In the genomic region with DNA sequence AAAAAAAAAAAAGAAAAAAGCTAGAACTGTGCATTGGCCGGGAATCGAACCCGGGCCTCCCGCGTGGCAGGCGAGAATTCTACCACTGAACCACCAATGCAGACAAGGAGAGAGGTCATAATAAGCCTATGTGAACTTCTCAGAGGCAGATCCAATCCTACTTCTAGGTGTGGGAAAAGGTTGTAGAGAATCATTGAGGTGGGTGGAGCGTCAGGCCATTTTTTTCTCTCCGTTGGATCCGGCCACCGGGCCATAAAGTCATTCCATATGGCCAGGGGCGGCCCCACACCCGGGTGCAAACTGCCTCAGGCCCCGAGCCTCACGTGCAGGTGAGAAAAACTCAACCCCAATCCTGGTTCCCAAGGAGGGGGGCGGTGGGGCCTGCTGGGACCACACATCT, we compare ENCODE assay signal across 8 mouse cellular contexts. TPM values are rescaled to one million over a fixed set of nuclear protein-coding genes. Genes with fewer than 3 reads are reported as not detected.
DNase-seq lines count a peak whose midpoint lies in the region; ATAC-seq and TF ChIP-seq lines count a peak whose summit lies in the region.

No protein-coding gene starts in this region.

- no peaks in the 10 kb centered on the region for H3K27me3 ChIP-seq in embryonic facial prominence, embryonic 14.5 days (replicated peaks; ENCODE audit: control insufficient read depth, insufficient read depth, low read length)
- H3K27me3 ChIP-seq in heart, embryonic 13.5 days (replicated peaks) = no peaks in the 10 kb centered on the region; the same call in 1 of the 2 replicates
- H3K27me3 ChIP-seq in kidney, postnatal 0 days (ENCODE audit: insufficient read depth, low read length) = no peaks in the 10 kb centered on the region
- peaks cover 38% of the 10 kb centered on the region for H3K27me3 ChIP-seq in liver, embryonic 14.5 days (ENCODE audit: control insufficient read depth, insufficient read depth, low read length)
- no peaks in the 10 kb centered on the region for H3K27me3 ChIP-seq in stomach, embryonic 16.5 days (ENCODE audit: control insufficient read depth, insufficient read depth, low read length)

- H3K4me3 ChIP-seq in embryonic facial prominence, embryonic 14.5 days (ENCODE audit: low read depth, low read length) = peak overlapping the region; percentile 84
- peak overlapping the region; percentile 89 for H3K4me3 ChIP-seq in heart, embryonic 13.5 days
- peak overlapping the region; percentile 80 for H3K4me3 ChIP-seq in kidney, postnatal 0 days (replicated peaks; ENCODE audit: low read depth, low read length)
- peak overlapping the region; percentile 10 to 68; a peak in 3 of 4 replicates for H3K4me3 ChIP-seq in liver, embryonic 14.5 days (ENCODE audit: insufficient read depth in 1 of 2, low read depth in 2 of 2, low read length in 2 of 2)
- H3K4me3 ChIP-seq in stomach, embryonic 16.5 days (replicated peaks; ENCODE audit: low read length) = peak overlapping the region; percentile 66

- no peaks in the 10 kb centered on the region for H3K36me3 ChIP-seq in embryonic facial prominence, embryonic 14.5 days (ENCODE audit: control insufficient read depth, insufficient read depth, low read length)
- no peaks in the 10 kb centered on the region for H3K36me3 ChIP-seq in heart, embryonic 13.5 days
- H3K36me3 ChIP-seq in kidney, postnatal 0 days (ENCODE audit: insufficient read depth, low read length) = no peaks in the 10 kb centered on the region
- H3K36me3 ChIP-seq in liver, embryonic 14.5 days (replicated peaks; ENCODE audit: control insufficient read depth, insufficient read depth, low read depth) = no peaks in the 10 kb centered on the region
- H3K36me3 ChIP-seq in stomach, embryonic 16.5 days (ENCODE audit: control insufficient read depth, insufficient read depth, low read length) = no peaks in the 10 kb centered on the region

- TF ChIP-seq EP300 in liver, embryonic 14.5 days (IDR thresholded peaks at IDR 0.05; ENCODE audit: low read depth) = 0 out of 2 replicates have a peak, but pooled peaks have one; percentile 29

- H3K4me2 ChIP-seq in embryonic facial prominence, embryonic 14.5 days (ENCODE audit: low read depth, low read length) = peak overlapping the region; percentile 99
- peak overlapping the region; percentile 98 for H3K4me2 ChIP-seq in heart, embryonic 13.5 days
- peak overlapping the region; percentile 95 for H3K4me2 ChIP-seq in kidney, postnatal 0 days (ENCODE audit: low read length)
- H3K4me2 ChIP-seq in liver, embryonic 14.5 days (ENCODE audit: low read depth) = peak overlapping the region; percentile 96
- peak overlapping the region; percentile 95 for H3K4me2 ChIP-seq in stomach, embryonic 16.5 days (ENCODE audit: low read depth, low read length)

- H3K27ac ChIP-seq in embryonic facial prominence, embryonic 14.5 days (replicated peaks; ENCODE audit: low read depth, low read length) = peak overlapping the region; percentile 78; the same call in 1 of the 2 replicates
- H3K27ac ChIP-seq in heart, embryonic 13.5 days (replicated peaks) = peak overlapping the region; percentile 92; the same call in 1 of the 2 replicates
- no peak overlapping the region for H3K27ac ChIP-seq in kidney, postnatal 0 days
- H3K27ac ChIP-seq in liver, embryonic 14.5 days = no peak overlapping the region
- no peak overlapping the region; the same call in 1 of the 2 replicates for H3K27ac ChIP-seq in stomach, embryonic 16.5 days (ENCODE audit: low read length)

- no peaks in the 10 kb centered on the region for H3K9me3 ChIP-seq in embryonic facial prominence, embryonic 14.5 days (ENCODE audit: control insufficient read depth, low read length)
- H3K9me3 ChIP-seq in heart, embryonic 13.5 days = no peaks in the 10 kb centered on the region
- H3K9me3 ChIP-seq in kidney, postnatal 0 days (replicated peaks; ENCODE audit: low read length) = no peaks in the 10 kb centered on the region
- H3K9me3 ChIP-seq in liver, embryonic 14.5 days (ENCODE audit: control insufficient read depth, low read length) = no peaks in the 10 kb centered on the region
- H3K9me3 ChIP-seq in stomach, embryonic 16.5 days (replicated peaks; ENCODE audit: control insufficient read depth, low read length) = no peaks in the 10 kb centered on the region

- H3K9ac ChIP-seq in embryonic facial prominence, embryonic 14.5 days (ENCODE audit: low read depth, low read length) = peak overlapping the region; percentile 81; the same call in 1 of the 2 replicates
- peak overlapping the region; percentile 88 for H3K9ac ChIP-seq in heart, embryonic 13.5 days
- H3K9ac ChIP-seq in kidney, postnatal 0 days (ENCODE audit: low read depth, low read length) = no peak overlapping the region
- H3K9ac ChIP-seq in liver, embryonic 14.5 days (replicated peaks) = no peak overlapping the region; the same call in 1 of the 2 replicates
- H3K9ac ChIP-seq in stomach, embryonic 16.5 days (ENCODE audit: low read length) = 0 out of 2 replicates have a peak overlapping the region, but pooled peaks have one; percentile 23

- ATAC-seq in embryonic facial prominence, embryonic 14.5 days (ENCODE audit: low read depth) = 0 out of 2 replicates have a peak, but pooled peaks have one; percentile 10
- ATAC-seq in heart, embryonic 13.5 days (ENCODE audit: extremely low read depth, insufficient number of reproducible peaks, low FRiP score, low TSS enrichment) = no peak
- ATAC-seq in kidney, postnatal 0 days (replicated peaks; ENCODE audit: low FRiP score, low read depth) = no peak; the same call in 1 of the 2 replicates
- peak; percentile 33; the same call in 1 of the 2 replicates for ATAC-seq in liver, embryonic 14.5 days (ENCODE audit: insufficient read depth)
- no peak for ATAC-seq in stomach, embryonic 16.5 days (ENCODE audit: insufficient read depth, low FRiP score)

- peaks cover 21% of the 10 kb centered on the region for H3K4me1 ChIP-seq in embryonic facial prominence, embryonic 14.5 days (ENCODE audit: control insufficient read depth, insufficient read depth, low read length)
- H3K4me1 ChIP-seq in heart, embryonic 13.5 days = peaks cover 43% of the 10 kb centered on the region
- peaks cover 12% of the 10 kb centered on the region for H3K4me1 ChIP-seq in kidney, postnatal 0 days (replicated peaks; ENCODE audit: insufficient read depth, low read length)
- H3K4me1 ChIP-seq in liver, embryonic 14.5 days (replicated peaks; ENCODE audit: control insufficient read depth in 2 of 2, insufficient read depth in 2 of 2, low read length in 1 of 2) = peaks cover 12 to 17% of the 10 kb centered on the region in 2 experiments
- H3K4me1 ChIP-seq in stomach, embryonic 16.5 days (ENCODE audit: control insufficient read depth, insufficient read depth, low read length) = peaks cover 21% of the 10 kb centered on the region

- DNase-seq in 3T3-L1 (ENCODE audit: low read depth, low spot score) = peak; percentile 94
- peak; percentile 93 for DNase-seq in adrenal gland, postnatal 10 days
- peak; percentile 81 for DNase-seq in embryonic facial prominence, embryonic 14.5 days (ENCODE audit: low spot score)
- peak; percentile 89 for DNase-seq in kidney, postnatal 0 days (ENCODE audit: low spot score)
- peak; percentile 72 to 82 (median 73) for DNase-seq in liver, embryonic 14.5 days (ENCODE audit: low read depth in 3 of 3, low spot score in 3 of 3)
- DNase-seq in neural tube, embryonic 10.5 days (ENCODE audit: extremely low spot score, low spot score) = peak; percentile 92

- no peak for TF ChIP-seq CTCF in kidney, postnatal 0 days (IDR thresholded peaks at IDR 0.05; ENCODE audit: low read depth)
- TF ChIP-seq CTCF in liver, embryonic 14.5 days (IDR thresholded peaks at IDR 0.05; ENCODE audit: low read depth) = no peak

- 2% methylated on average over 15 of the region's 15 CpGs for WGBS in embryonic facial prominence, embryonic 14.5 days
- WGBS in heart, embryonic 13.5 days = under 1% methylated on average over 15 of the region's 15 CpGs
- 0% methylated on average over 15 of the region's 15 CpGs for WGBS in kidney, postnatal 0 days
- 1% methylated on average over 15 of the region's 15 CpGs for WGBS in liver, embryonic 14.5 days (ENCODE audit: insufficient replicate concordance)
- 2% methylated on average over 15 of the region's 15 CpGs for WGBS in stomach, embryonic 16.5 days

RNA-seq across cellular contexts. Expression of gene Hes7, which starts 1.4 kb away (rescaled TPM):
- total RNA-seq in adrenal gland, postnatal 10 days (2021) = under 1 TPM; 0.18 to 0.36 TPM
- 0.21 and 0.45 TPM in 2 replicates for polyA plus RNA-seq in embryonic facial prominence, embryonic 14.5 days (2014; fragmentation: Nextera tagmentation; extraction: Ambion mirVana)
- polyA plus RNA-seq in heart, embryonic 13.5 days (2015; fragmentation: Nextera tagmentation; extraction: Ambion mirVana) = 0.47 and 0.67 TPM in 2 replicates
- polyA plus RNA-seq in kidney, postnatal 0 days (2015; fragmentation: Nextera tagmentation; extraction: Ambion mirVana) = 0.42 and 0.50 TPM in 2 replicates
- polyA plus RNA-seq in liver, embryonic 14.5 days (2012; rRNA removed) = 0.08 and 0.12 TPM in 2 replicates
- 0.05 TPM in 1 of 2 replicates, not detected in the other for polyA plus RNA-seq in liver, embryonic 14.5 days (2014; fragmentation: Nextera tagmentation; extraction: Ambion mirVana)
- 0.40 and 0.69 TPM in 2 replicates for polyA plus RNA-seq in stomach, embryonic 16.5 days (2015; fragmentation: Nextera tagmentation; extraction: Ambion mirVana)

RNA-seq across cellular contexts. Expression of gene 9130213A22Rik, which starts 3.6 kb away (rescaled TPM):
- total RNA-seq in adrenal gland, postnatal 10 days (2021) = under 1 TPM; 0.48 to 0.66 TPM
- 0.14 and 0.63 TPM in 2 replicates for polyA plus RNA-seq in embryonic facial prominence, embryonic 14.5 days (2014; fragmentation: Nextera tagmentation; extraction: Ambion mirVana)
- 0.41 and 0.60 TPM in 2 replicates for polyA plus RNA-seq in heart, embryonic 13.5 days (2015; fragmentation: Nextera tagmentation; extraction: Ambion mirVana)
- 0.25 and 0.31 TPM in 2 replicates for polyA plus RNA-seq in kidney, postnatal 0 days (2015; fragmentation: Nextera tagmentation; extraction: Ambion mirVana)
- polyA plus RNA-seq in liver, embryonic 14.5 days (2012; rRNA removed) = 0.05 and 0.08 TPM in 2 replicates
- polyA plus RNA-seq in liver, embryonic 14.5 days (2014; fragmentation: Nextera tagmentation; extraction: Ambion mirVana) = not detected in 2 replicates
- 0.27 and 0.61 TPM in 2 replicates for polyA plus RNA-seq in stomach, embryonic 16.5 days (2015; fragmentation: Nextera tagmentation; extraction: Ambion mirVana)

RNA-seq across cellular contexts. Expression of gene Aloxe3, which starts 6.9 kb away (rescaled TPM):
- under 1 TPM; 0.60 to 0.76 TPM for total RNA-seq in adrenal gland, postnatal 10 days (2021)
- polyA plus RNA-seq in embryonic facial prominence, embryonic 14.5 days (2014; fragmentation: Nextera tagmentation; extraction: Ambion mirVana) = 0.39 and 1.9 TPM in 2 replicates
- 0.13 and 0.14 TPM in 2 replicates for polyA plus RNA-seq in heart, embryonic 13.5 days (2015; fragmentation: Nextera tagmentation; extraction: Ambion mirVana)
- polyA plus RNA-seq in kidney, postnatal 0 days (2015; fragmentation: Nextera tagmentation; extraction: Ambion mirVana) = 0.54 and 0.69 TPM in 2 replicates
- polyA plus RNA-seq in liver, embryonic 14.5 days (2012; rRNA removed) = 0.05 and 0.38 TPM in 2 replicates
- 0.15 TPM in 1 of 2 replicates, not detected in the other for polyA plus RNA-seq in liver, embryonic 14.5 days (2014; fragmentation: Nextera tagmentation; extraction: Ambion mirVana)
- polyA plus RNA-seq in stomach, embryonic 16.5 days (2015; fragmentation: Nextera tagmentation; extraction: Ambion mirVana) = 2.0 and 5.4 TPM in 2 replicates

RNA-seq across cellular contexts. Expression of gene Per1, which starts 23.7 kb away (rescaled TPM):
- 100 to 1,000 TPM in 1 of 2 experiments, 10 to 100 TPM in 1; 63.1 to 157 TPM for total RNA-seq in adrenal gland, postnatal 10 days (2021)
- 21.5 and 28.2 TPM in 2 replicates for polyA plus RNA-seq in embryonic facial prominence, embryonic 14.5 days (2014; fragmentation: Nextera tagmentation; extraction: Ambion mirVana)
- polyA plus RNA-seq in heart, embryonic 13.5 days (2015; fragmentation: Nextera tagmentation; extraction: Ambion mirVana) = 8.6 and 9.0 TPM in 2 replicates
- polyA plus RNA-seq in kidney, postnatal 0 days (2015; fragmentation: Nextera tagmentation; extraction: Ambion mirVana) = 7.4 and 9.9 TPM in 2 replicates
- 1.8 and 1.9 TPM in 2 replicates for polyA plus RNA-seq in liver, embryonic 14.5 days (2012; rRNA removed)
- polyA plus RNA-seq in liver, embryonic 14.5 days (2014; fragmentation: Nextera tagmentation; extraction: Ambion mirVana) = 3.0 and 4.2 TPM in 2 replicates
- 21.8 and 22.3 TPM in 2 replicates for polyA plus RNA-seq in stomach, embryonic 16.5 days (2015; fragmentation: Nextera tagmentation; extraction: Ambion mirVana)

RNA-seq across cellular contexts. Expression of gene Vamp2, which starts 30.5 kb away (rescaled TPM):
- total RNA-seq in adrenal gland, postnatal 10 days (2021) = 100 to 1,000 TPM; 104 to 143 TPM
- 89.1 and 97.0 TPM in 2 replicates for polyA plus RNA-seq in embryonic facial prominence, embryonic 14.5 days (2014; fragmentation: Nextera tagmentation; extraction: Ambion mirVana)
- 79.5 and 82.1 TPM in 2 replicates for polyA plus RNA-seq in heart, embryonic 13.5 days (2015; fragmentation: Nextera tagmentation; extraction: Ambion mirVana)
- 66.7 and 67.7 TPM in 2 replicates for polyA plus RNA-seq in kidney, postnatal 0 days (2015; fragmentation: Nextera tagmentation; extraction: Ambion mirVana)
- polyA plus RNA-seq in liver, embryonic 14.5 days (2012; rRNA removed) = 23.0 and 23.1 TPM in 2 replicates
- polyA plus RNA-seq in liver, embryonic 14.5 days (2014; fragmentation: Nextera tagmentation; extraction: Ambion mirVana) = 11.4 and 12.6 TPM in 2 replicates
- polyA plus RNA-seq in stomach, embryonic 16.5 days (2015; fragmentation: Nextera tagmentation; extraction: Ambion mirVana) = 79.9 and 88.5 TPM in 2 replicates

Comparison
In these comparisons a context has a peak if more than half of its experiments do, and no peak if none do; other contexts are left out.
1. ATAC-seq: peak in embryonic facial prominence, embryonic 14.5 days (single experiment) and liver, embryonic 14.5 days (single experiment); none in heart, embryonic 13.5 days (single experiment), kidney, postnatal 0 days (single experiment) and stomach, embryonic 16.5 days (single experiment).
2. H3K27ac ChIP-seq: peak in embryonic facial prominence, embryonic 14.5 days (single experiment) and heart, embryonic 13.5 days (single experiment); none in kidney, postnatal 0 days (single experiment), liver, embryonic 14.5 days (single experiment) and stomach, embryonic 16.5 days (single experiment).
3. H3K4me3 ChIP-seq: peak in every context shown above with its lines; median percentile 89 in heart, embryonic 13.5 days; 84 in embryonic facial prominence, embryonic 14.5 days; 80 in kidney, postnatal 0 days; 66 in stomach, embryonic 16.5 days; 39 in liver, embryonic 14.5 days.
4. H3K9ac ChIP-seq: peak in embryonic facial prominence, embryonic 14.5 days (single experiment), heart, embryonic 13.5 days (single experiment) and stomach, embryonic 16.5 days (single experiment); none in kidney, postnatal 0 days (single experiment) and liver, embryonic 14.5 days (single experiment).
5. Peak in every context shown above with its lines, with median percentiles within 50 percentile points of each other: DNase-seq and H3K4me2 ChIP-seq.